Mouse (Mus musculus): ENCODE data around the gene Tubb3.

Tubb3 gene

DNA sequence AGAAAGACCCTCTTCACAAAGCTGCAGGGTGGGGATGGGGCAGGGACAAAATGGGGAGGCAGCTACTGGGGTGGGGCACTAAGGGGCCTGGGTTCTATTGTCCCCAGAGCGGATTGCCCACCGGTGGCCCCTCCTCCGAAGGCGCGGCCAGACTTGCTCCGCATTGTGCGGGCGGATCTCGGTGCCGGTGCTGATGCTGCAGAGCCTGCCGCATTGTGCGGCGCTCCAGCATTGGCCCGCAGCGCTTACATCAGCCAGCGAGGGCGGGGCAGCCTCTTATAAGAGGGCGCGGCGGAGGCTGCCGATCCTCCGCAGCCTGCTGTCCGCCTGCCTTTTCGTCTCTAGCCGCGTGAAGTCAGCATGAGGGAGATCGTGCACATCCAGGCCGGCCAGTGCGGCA lies at the start of gene Tubb3:
Gene Tubb3, plus strand, starts transcription at position 179 of the 400 bp plus-strand sequence.
- DNase-seq (ENCODE audit: low spot score in 2 of 2): peak in 1 of 2 experiments; percentile 41

DNA sequence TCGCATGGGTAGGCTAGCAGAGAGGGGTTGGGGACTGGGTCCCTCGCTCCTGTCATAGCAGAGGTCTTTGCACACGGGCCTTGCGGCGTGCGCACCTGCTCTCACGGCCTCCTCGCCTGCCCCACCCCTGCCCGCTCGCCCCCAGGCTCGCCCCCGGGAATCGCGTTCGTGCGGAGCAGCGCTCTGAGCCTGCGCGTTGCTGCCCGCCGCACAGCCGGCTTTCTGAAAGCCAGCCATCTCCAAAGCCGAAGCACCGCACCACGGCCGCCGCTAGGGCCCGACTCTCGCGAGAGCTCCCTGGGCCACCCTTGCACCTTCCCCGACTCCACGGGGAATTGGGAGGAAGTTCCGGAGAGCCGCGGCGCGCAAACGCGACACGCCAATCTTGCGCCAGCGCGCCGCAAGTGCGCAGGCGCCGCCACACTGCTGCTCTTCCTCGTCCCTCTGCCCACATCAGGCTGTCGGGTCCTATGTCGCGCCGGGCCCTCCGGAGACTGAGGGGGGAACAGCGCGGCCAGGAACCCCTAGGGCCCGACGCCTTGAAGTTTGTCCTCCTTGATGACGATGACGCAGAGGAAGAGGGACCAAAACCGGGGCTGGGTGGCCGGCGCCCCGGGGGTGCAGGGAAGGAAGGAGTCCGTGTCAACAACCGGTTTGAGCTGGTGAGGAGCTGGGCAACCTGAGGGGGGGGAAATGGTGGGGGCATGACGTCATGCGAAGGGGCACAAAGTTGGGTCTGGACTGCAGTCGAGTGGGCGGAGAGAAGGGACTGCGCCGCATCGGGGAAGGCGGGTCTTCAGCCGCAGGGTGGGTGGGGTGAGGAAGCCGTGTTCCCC lies 37.6 kb upstream of the Tubb3 start, which contains the start of gene Tcf25:
Gene Tcf25, plus strand, starts transcription at position 351 of the 836 bp plus-strand sequence.
- peak; percentile 96 for DNase-seq (ENCODE audit: low spot score in 2 of 2)

DNA sequence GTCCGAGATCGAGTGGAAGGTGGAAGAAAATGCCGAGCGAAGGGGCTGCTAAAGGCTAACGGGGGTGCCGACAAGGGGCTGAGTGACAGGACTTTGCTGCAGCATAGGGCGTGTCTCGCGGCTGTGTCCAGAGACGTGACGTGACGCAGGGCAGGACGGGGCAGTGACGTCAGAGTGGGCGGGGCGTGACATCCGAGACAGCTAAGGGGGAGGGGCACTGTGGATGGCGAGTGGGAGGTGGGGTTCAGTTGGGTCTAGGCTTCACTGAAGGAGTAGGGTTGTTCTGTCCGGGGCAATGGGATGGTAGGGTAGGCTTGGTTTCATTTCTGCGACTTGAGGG lies 37.0 kb upstream of the Tubb3 start:
- DNase-seq (ENCODE audit: low spot score in 2 of 2): peak; percentile 90 to 98

DNA sequence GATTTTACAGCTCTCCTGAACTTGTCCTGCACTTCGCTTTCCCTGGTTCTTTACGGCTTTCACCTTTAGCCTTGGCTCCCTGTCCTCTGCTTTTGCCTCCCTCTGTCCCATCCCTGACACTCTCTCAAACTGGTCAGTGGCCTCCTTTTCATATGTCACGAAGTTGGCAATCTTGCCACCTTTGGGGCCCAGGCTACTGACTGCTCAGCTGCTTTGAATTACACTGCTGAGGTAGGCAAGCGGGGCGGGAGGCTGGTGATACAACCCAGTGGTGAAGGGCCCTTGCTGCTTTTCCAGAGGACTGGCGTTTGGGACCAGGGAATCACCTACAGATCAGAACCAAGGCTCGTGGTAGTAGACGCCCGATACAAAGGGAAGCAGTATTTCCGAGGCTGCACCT lies 35.5 kb upstream of the Tubb3 start:
- DNase-seq (ENCODE audit: low spot score in 2 of 2): no peak

DNA sequence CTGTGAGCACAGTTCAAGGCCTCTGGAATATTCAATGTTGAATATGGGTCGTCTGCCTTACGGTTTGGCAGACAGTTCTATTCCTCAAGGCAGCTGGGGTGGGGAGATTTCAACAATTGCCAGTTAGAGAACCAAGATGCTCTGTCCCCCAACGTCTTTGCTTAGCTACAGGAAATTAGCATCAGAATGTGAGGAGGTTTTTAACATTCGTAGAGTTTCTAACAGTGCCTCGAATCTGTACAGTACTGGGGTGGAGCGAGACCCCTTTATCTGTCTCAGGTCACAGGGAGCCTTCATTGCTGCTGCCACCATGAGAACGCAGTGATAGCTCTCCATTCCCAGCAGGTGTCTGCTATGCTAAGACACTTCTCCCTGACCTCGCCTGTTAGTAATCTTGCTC lies 35.1 kb upstream of the Tubb3 start:
- DNase-seq (ENCODE audit: low spot score in 2 of 2): no peak

- no peak for DNase-seq (ENCODE audit: low spot score in 2 of 2)
These were observed 29.5 kb upstream of the Tubb3 start for GRCm38 (mm10) chr8:123381711-123382110.

DNA sequence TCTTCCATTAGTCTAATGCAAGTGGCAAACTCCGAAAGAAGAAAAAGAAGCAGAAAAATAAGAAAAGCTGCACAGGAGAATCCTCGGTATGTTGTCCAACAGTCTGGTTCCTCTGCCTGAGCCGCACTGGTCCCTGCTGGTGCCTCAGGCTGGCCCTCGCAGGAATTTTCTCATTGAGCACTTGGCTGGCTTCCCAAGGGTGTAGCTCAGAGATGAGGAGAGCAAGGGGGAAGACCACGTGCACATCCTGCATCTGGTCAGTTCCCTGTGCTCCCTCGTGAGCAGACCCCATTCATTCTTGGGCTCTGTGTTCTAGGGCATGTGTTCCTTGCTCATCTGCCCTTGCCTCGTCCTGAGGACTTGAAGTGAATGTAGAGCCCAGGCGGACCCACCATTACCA lies 28.7 kb upstream of the Tubb3 start:
- no peak for DNase-seq (ENCODE audit: low spot score in 2 of 2)

GRCm38 (mm10) chr8:123384883-123385540 lies 26.2 kb upstream of the Tubb3 start:
- no peak for DNase-seq (ENCODE audit: low spot score in 2 of 2)

DNA sequence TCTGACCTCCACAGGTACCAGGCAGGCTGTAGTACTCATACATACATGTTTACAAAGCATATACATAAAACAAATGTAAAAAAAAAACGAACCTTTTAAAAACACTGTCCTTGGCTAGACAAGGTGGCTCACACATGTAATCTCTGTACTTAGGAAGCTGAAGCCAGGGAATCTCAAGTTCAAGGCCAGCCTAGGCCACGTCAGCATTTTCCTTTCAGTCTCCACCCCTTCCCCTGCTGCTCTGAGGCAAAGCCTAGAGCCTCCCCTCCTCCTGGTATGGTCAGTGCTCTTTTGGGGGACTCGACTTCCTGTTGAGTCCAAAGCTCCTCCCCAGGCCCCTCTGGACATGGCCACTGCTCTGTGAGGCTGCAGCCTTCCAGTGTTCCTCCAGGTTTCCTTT lies 24.2 kb upstream of the Tubb3 start:
- no peak for DNase-seq (ENCODE audit: low spot score in 2 of 2)

DNA sequence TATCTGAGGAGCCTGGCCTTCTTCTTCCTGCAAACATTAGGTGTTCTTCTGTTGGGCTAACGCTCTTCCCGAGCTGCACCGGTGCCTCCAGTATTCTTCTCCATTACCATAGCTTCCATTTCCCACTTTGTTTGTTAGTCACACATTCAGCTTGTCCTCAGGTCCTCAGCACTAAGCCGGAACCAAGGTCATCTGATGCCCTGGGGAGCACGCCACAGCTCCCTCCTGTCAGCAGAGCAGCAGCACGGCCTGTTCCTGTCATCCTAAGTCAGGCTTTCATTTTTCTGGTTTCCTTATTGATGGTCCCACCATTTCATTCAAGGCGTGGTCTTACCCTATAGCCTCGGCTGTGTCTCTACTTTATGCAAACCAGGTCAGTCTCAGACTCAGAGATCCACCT lies 23.4 kb upstream of the Tubb3 start:
- DNase-seq (ENCODE audit: low spot score in 2 of 2): no peak

DNA sequence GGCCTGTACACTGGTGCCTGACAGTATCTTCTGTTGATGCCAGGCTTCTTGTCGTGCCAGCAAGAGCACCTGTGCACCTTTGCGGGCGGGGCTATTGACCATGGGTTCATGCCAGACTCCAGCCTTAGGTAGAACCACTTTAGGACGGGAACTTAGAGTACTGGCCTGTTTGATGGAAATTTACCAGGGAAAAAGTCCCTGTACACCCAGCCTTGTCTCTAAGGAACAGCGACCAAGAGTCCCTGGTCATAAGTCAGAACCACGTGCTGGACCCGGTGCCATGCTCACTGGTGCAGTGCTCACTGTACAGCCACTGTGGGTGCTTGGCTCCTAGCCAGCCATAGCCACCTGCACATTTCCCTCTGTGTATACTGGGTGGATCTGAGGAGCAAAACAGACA lies 22.2 kb upstream of the Tubb3 start:
- no peak for DNase-seq (ENCODE audit: low spot score in 2 of 2)

- no peak for DNase-seq (ENCODE audit: low spot score in 2 of 2)
These were observed 12.9 kb upstream of the Tubb3 start for GRCm38 (mm10) chr8:123398308-123398707.

DNA sequence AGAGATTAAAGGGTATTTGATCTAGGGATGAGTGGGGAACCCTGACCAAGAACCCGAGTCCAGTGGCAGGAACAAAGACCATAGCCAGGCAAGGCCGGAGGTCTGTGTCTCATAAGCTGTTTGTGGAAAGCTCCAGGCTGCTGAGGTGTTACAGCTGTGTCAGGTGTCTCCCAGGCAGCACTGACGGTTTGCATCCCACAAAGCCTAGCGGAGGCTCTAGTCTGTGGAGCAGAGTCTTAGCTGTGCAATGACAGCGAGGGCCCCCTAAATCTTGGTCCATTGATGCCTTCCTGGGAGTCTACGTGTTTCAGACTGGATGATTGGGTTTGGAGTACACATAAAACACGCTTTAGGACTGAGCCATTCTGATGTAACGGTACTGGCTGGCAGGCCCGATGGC lies 9.3 kb upstream of the Tubb3 start:
- DNase-seq (ENCODE audit: low spot score in 2 of 2): no peak

DNA sequence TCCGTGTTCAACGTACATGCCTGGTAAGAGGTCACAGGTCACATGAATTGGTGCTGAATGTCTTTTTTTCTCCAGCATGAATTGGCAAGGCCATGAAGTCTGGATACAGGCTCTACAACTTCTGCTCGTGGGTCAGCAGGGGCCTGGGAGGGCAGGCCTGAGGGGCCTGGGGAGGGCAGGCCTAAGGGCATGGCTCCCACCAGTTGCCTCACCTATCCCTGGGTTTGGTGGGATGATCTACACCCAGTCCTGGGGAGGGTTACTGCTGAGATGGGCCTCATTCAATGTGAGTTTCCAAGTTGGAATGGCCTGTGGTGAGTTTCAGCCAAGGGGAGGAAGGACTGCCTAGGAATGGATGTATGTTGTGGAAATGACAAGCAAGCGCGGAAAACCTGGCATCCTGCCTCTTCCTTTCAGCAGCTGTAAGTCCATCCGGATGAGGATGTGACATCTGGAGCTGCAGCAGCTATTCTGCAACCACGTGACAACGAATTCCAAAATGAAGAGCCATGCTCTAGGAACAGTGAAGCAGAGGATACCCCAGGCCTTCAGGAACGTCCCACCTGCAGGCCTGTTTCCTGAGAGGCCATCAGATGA lies 8.4 kb upstream of the Tubb3 start:
- no peak for DNase-seq (ENCODE audit: low spot score in 2 of 2)

GRCm38 (mm10) chr8:123404521-123404920 lies 6.7 kb upstream of the Tubb3 start:
- no peak for DNase-seq (ENCODE audit: low spot score in 2 of 2)

GRCm38 (mm10) chr8:123406786-123407185 lies 4.4 kb upstream of the Tubb3 start, which contains the start of gene Mc1r:
Mc1r (plus strand) TSS chr8:123407107.
- DNase-seq (ENCODE audit: low spot score in 2 of 2): peak in 1 of 2 experiments; percentile 44

DNA sequence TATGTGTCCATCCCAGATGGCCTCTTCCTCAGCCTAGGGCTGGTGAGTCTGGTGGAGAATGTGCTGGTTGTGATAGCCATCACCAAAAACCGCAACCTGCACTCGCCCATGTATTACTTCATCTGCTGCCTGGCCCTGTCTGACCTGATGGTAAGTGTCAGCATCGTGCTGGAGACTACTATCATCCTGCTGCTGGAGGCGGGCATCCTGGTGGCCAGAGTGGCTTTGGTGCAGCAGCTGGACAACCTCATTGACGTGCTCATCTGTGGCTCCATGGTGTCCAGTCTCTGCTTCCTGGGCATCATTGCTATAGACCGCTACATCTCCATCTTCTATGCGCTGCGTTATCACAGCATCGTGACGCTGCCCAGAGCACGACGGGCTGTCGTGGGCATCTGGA lies 3.6 kb upstream of the Tubb3 start:
- no peak for DNase-seq (ENCODE audit: low spot score in 2 of 2)

DNA sequence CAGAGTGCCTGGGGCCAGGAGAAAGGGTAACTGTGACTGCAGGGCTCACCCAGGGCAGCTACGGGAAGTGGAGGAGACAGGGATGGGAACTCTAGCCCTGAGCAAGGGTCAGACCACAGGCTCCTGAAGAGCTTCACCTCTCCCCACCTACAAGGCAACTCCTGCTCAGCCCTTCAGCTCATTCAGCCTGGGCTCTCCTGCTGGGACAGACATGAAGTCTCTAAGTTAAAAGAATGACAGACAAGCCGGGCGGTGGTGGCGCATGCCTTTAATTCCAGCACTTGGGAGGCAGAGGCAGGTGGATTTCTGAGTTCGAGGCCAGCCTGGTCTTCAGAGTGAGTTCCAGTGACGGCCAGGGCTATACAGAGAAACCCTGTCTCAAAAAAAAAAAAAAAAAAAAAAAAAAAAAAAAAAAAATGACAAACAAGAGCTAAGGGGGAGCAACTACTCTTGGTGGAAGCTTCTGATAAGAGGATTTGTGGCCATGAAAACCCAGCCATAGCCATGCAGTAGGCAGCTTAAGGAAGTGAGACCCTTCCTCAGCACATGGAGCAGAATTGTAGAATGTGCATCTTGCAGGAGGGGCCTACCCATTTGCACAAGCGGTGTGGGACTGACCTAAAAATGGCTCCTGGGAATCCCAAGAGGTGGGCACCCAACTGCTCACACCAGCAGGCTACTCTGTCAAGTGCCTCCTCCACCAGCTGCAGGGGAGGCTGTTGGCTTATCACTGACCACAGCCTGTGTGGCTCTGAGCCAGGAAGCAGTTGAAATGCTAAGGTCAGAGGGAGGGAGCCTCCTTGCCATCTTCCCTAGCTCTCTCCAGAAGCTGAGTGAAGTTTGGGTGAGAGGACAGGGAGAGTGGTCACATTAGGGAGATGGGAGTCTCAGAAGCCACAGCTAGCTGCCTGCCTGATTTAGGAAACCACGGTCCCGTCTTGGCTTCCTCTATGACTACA lies 2.4 kb upstream of the Tubb3 start:
- DNase-seq (ENCODE audit: low spot score in 2 of 2): no peak

DNA sequence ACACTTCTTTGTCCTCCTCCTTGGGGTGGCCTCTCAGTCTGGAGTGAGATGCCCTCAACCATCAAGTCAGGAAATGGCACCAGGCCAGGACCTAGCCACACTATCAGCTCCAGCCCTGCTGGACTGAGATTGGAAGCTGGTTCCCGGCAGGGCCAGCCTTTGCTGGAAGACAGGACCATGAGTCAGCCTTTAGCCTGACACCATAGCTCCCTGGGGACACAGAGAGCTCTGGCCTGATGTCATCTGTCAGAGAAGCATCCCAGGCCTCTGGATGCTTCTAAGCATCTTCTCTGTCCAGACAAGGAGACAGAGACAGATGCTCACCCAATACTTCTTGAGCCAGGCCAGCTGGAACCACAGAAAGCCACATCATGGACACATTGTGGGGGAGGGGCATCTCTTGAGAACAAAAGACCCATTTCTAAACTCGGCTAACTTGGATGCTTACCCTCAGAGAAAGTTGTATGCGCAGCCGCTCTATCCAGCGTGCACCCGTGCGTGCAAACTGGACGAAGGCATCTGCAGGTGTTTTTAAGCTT lies 1.1 kb upstream of the Tubb3 start:
- no peak for DNase-seq (ENCODE audit: low spot score in 2 of 2)

GRCm38 (mm10) chr8:123410788-123411187 lies 436 bp upstream of the Tubb3 start:
- no peak for DNase-seq (ENCODE audit: low spot score in 2 of 2)

DNA sequence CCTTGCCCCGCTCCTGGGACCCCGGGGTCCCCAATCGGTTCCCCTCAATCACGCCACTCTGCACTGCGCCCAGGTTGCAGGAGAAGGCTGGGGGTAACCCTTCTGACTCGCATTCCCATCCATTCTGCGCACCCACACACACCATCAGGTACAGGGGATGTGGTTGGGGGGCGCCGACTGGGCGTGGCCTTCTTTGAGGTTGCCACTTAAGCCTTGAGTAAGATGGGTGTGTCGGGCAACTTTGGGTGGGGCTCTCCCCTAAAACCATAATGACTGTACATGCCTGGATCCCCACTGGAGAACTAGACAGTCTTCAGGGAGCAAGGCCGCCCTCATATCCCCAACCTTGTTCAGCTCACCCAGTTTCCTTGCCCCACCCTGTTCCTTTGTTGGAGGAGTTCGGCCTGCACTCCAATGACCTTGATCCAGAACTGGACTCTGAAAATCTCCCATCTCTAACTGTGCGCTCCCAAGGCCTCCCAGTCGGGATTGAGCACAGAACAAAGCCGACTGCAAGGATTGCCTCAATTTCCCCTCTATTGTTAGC lies 630 bp downstream of the Tubb3 start:
- no peak for DNase-seq (ENCODE audit: low spot score in 2 of 2)
